Mouse (Mus musculus) 3134 (cell line): Measurements from ENCODE around the gene Zfp61.
"Not testable (repeated sequence)": the region's sequence is repeated elsewhere in the genome, so short reads cannot be mapped to it uniquely, and the experiment has no call there.

Experiments
- DNase-seq: peaks from one replicate; pipeline ENCODE4 v3.0.0-alpha.2; 2011; ENCODE audit warnings: low spot score; ENCODE audit not compliant: insufficient read length; ENCODE audit errors: extremely low read depth

Gene Zfp61

GRCm38 (mm10) chr7:24297361-24298095 lies 3.5 kb downstream of the Zfp61 start:
- DNase-seq: no peak

GRCm38 (mm10) chr7:24296386-24296785 lies 4.6 kb downstream of the Zfp61 start:
- DNase-seq: no peak

GRCm38 (mm10) chr7:24295376-24295775 lies 5.7 kb downstream of the Zfp61 start:
- no peak for DNase-seq

GRCm38 (mm10) chr7:24294763-24295162 lies 6.3 kb downstream of the Zfp61 start:
- DNase-seq: no peak

GRCm38 (mm10) chr7:24293061-24293851 lies 7.8 kb downstream of the Zfp61 start:
- DNase-seq: no peak

GRCm38 (mm10) chr7:24291387-24292090 lies 9.5 kb downstream of the Zfp61 start:
- no peak for DNase-seq

- no peak for DNase-seq
Observed at GRCm38 (mm10) chr7:24290106-24290693, 10.8 kb downstream of the Zfp61 start.

- DNase-seq: no peak
Observed at GRCm38 (mm10) chr7:24288512-24288911, 12.5 kb downstream of the Zfp61 start.

- DNase-seq: no peak
Observed at GRCm38 (mm10) chr7:24287670-24288069, 13.4 kb downstream of the Zfp61 start.

GRCm38 (mm10) chr7:24286916-24287315 lies 14.1 kb downstream of the Zfp61 start:
- DNase-seq: no peak

GRCm38 (mm10) chr7:24286090-24286489 lies 14.9 kb downstream of the Zfp61 start:
- DNase-seq: no peak

GRCm38 (mm10) chr7:24280858-24281145 lies 20.2 kb downstream of the Zfp61 start:
- DNase-seq: no peak

GRCm38 (mm10) chr7:24280031-24280857 lies 20.8 kb downstream of the Zfp61 start:
- no peak for DNase-seq

- DNase-seq: not testable (repeated sequence)
Observed at GRCm38 (mm10) chr7:24278771-24279170, 22.3 kb downstream of the Zfp61 start.

GRCm38 (mm10) chr7:24274456-24274855 lies 26.6 kb downstream of the Zfp61 start:
- no peak for DNase-seq

GRCm38 (mm10) chr7:24271191-24271590 lies 29.8 kb downstream of the Zfp61 start:
- no peak for DNase-seq

- DNase-seq: peak; percentile 75
Observed at GRCm38 (mm10) chr7:24270288-24270672, 30.8 kb downstream of the Zfp61 start, which contains the start of gene Zfp93. Gene Zfp93, plus strand, starts transcription at chr7:24270420.

GRCm38 (mm10) chr7:24269667-24270287 lies 31.3 kb downstream of the Zfp61 start:
- DNase-seq: no peak

GRCm38 (mm10) chr7:24269256-24269655 lies 31.8 kb downstream of the Zfp61 start:
- no peak for DNase-seq
